Mouse (Mus musculus) stomach, embryonic 16.5 days (tissue): ENCODE data around the gene Foxo3. TPM values are rescaled to one million over a fixed set of nuclear protein-coding genes. Genes with fewer than 3 reads are reported as not detected.

Experiments
- ATAC-seq: fragments of 200-750 bp; cut with Nextera tagmentation; 2 replicates; pipeline ENCODE4 v1.8.0; 2017; ENCODE audit warnings: moderate number of reproducible peaks, moderate TSS enrichment; ENCODE audit not compliant: insufficient read depth, low FRiP score
- H3K27ac ChIP-seq: fragments of 300-500 bp; sonication (generic); 2 replicates; pipeline ENCODE4 v1.5.1; 2014; ENCODE audit warnings: low read length
- H3K27me3 ChIP-seq: fragments of 300-500 bp; sonication (generic); 2 replicates; pipeline ENCODE4 v1.6.1; 2014; ENCODE audit warnings: low read length, control low read depth, mixed read lengths; ENCODE audit not compliant: control insufficient read depth, insufficient read depth
- H3K36me3 ChIP-seq: fragments of 300-500 bp; sonication (generic); 2 replicates; pipeline ENCODE4 v1.6.1; 2014; ENCODE audit warnings: low read length; ENCODE audit not compliant: control insufficient read depth, insufficient read depth
- H3K4me1 ChIP-seq: fragments of 300-500 bp; sonication (generic); 2 replicates; pipeline ENCODE4 v1.6.1; 2014; ENCODE audit warnings: low read length, control low read depth, mixed read lengths; ENCODE audit not compliant: control insufficient read depth, insufficient read depth
- H3K4me2 ChIP-seq: fragments of 300-500 bp; sonication (generic); 2 replicates; pipeline ENCODE4 v1.6.1; 2014; ENCODE audit warnings: low read depth, low read length, mixed read lengths
- H3K4me3 ChIP-seq: fragments of 300-500 bp; sonication (generic); replicated peaks from 2 replicates; pipeline ENCODE4 v1.5.1; 2014; ENCODE audit warnings: mild to moderate bottlenecking, low read length
- H3K9ac ChIP-seq: fragments of 300-500 bp; sonication (generic); 2 replicates; pipeline ENCODE4 v1.6.1; 2014; ENCODE audit warnings: low read length
- H3K9me3 ChIP-seq: fragments of 300-500 bp; sonication (generic); replicated peaks from 2 replicates; pipeline ENCODE4 v1.6.1; 2016; ENCODE audit warnings: low read length, control low read depth; ENCODE audit not compliant: control insufficient read depth
- WGBS: fragments of 180-500 bp; shearing (Covaris S2); extraction: QIAGEN DNeasy Blood & Tissue Kit; methylation state at CpG from one replicate; pipeline ENCODE4 v1.1.7; 2014; 5-methylcytosine and 5-hydroxymethylcytosine counted together
- polyA plus RNA-seq: library from polyadenylated mRNA; unstranded; fragments of >200 nt; fragmentation: Nextera tagmentation; extraction: Ambion mirVana; gene quantifications from 2 replicates; pipeline ENCODE4 v1.2.1, GENCODE M21; 2015

Gene Foxo3
- polyA plus RNA-seq, 1 experiment from 2014 or later, result 7.2 TPM

- WGBS, result 100% methylated on average over 1 of the region's 1 CpGs
- no peaks in the 10 kb centered on the region for H3K36me3 ChIP-seq
- H3K4me1 ChIP-seq, result 0 out of 2 replicates have a peak, but pooled peaks cover 6% of the 10 kb centered on the region
- ATAC-seq, result no peak
- H3K9ac ChIP-seq, result no peak overlapping the region
- no peaks in the 10 kb centered on the region for H3K9me3 ChIP-seq
- H3K4me2 ChIP-seq, result no peak overlapping the region
- no peaks in the 10 kb centered on the region for H3K27me3 ChIP-seq
- no peak overlapping the region for H3K27ac ChIP-seq
- no peak overlapping the region for H3K4me3 ChIP-seq
These were observed 133.8 kb downstream of the Foxo3 start for GRCm38 (mm10) chr10:42142791-42143190.

GRCm38 (mm10) chr10:42142081-42142480, 134.5 kb downstream of the Foxo3 start:
- no peak overlapping the region for H3K4me2 ChIP-seq
- H3K27ac ChIP-seq, result no peak overlapping the region
- 51% methylated on average over 9 of the region's 9 CpGs for WGBS
- 0 out of 2 replicates have a peak, but pooled peaks cover 6% of the 10 kb centered on the region for H3K4me1 ChIP-seq
- ATAC-seq, result no peak
- H3K9me3 ChIP-seq, result no peaks in the 10 kb centered on the region
- H3K9ac ChIP-seq, result no peak overlapping the region
- no peaks in the 10 kb centered on the region for H3K27me3 ChIP-seq
- no peak overlapping the region for H3K4me3 ChIP-seq
- H3K36me3 ChIP-seq, result no peaks in the 10 kb centered on the region

GRCm38 (mm10) chr10:42139749-42140148, 136.8 kb downstream of the Foxo3 start:
- no peak overlapping the region for H3K9ac ChIP-seq
- no peaks in the 10 kb centered on the region for H3K36me3 ChIP-seq
- no peak overlapping the region for H3K4me3 ChIP-seq
- no peak overlapping the region for H3K27ac ChIP-seq
- no peak overlapping the region for H3K4me2 ChIP-seq
- no peaks in the 10 kb centered on the region for H3K9me3 ChIP-seq
- ATAC-seq, result peak; percentile 42; the same call in 1 of the 2 replicates
- H3K4me1 ChIP-seq, result no peaks in the 10 kb centered on the region
- H3K27me3 ChIP-seq, result no peaks in the 10 kb centered on the region
- 74% methylated on average over 1 of the region's 1 CpGs for WGBS

- H3K4me3 ChIP-seq, result no peak overlapping the region
- no peaks in the 10 kb centered on the region for H3K27me3 ChIP-seq
- WGBS, result 53% methylated on average over 14 of the region's 14 CpGs
- no peak overlapping the region for H3K4me2 ChIP-seq
- ATAC-seq, result peak; percentile 51
- no peaks in the 10 kb centered on the region for H3K4me1 ChIP-seq
- H3K27ac ChIP-seq, result peak overlapping the region; percentile 26; the same call in 1 of the 2 replicates
- H3K9ac ChIP-seq, result no peak overlapping the region
- H3K9me3 ChIP-seq, result no peaks in the 10 kb centered on the region
- no peaks in the 10 kb centered on the region for H3K36me3 ChIP-seq
These were observed 141.5 kb downstream of the Foxo3 start for GRCm38 (mm10) chr10:42134759-42135702.

Other genes starting within 250 kb of the Foxo3 start
- 9.2 and 9.8 TPM in 2 replicates for gene Afg1l, start 201.8 kb upstream of the Foxo3 start, polyA plus RNA-seq
- gene Snx3, start 225.3 kb upstream of the Foxo3 start, polyA plus RNA-seq, result 350 and 385 TPM in 2 replicates